Mouse (Mus musculus): ENCODE data around the gene Dennd2d. TPM values are rescaled to one million over a fixed set of nuclear protein-coding genes. Genes with fewer than 3 reads are reported as not detected.

The Dennd2d gene
- polyA plus RNA-seq, 1 experiment from 2014 or later = 0.67 TPM

Other genes with a start within 250 kb of the Dennd2d start
- gene Chil6, start 76.2 kb upstream of the Dennd2d start, polyA plus RNA-seq (2015; fragmentation: Nextera tagmentation; extraction: Ambion mirVana) = not detected in 2 replicates
- 57.8 and 61.3 TPM in 2 replicates for gene Dram2, start 65.4 kb downstream of the Dennd2d start, polyA plus RNA-seq (2015; fragmentation: Nextera tagmentation; extraction: Ambion mirVana)
- 46.5 and 47.7 TPM in 2 replicates for gene Cept1, start 65.4 kb downstream of the Dennd2d start, polyA plus RNA-seq (2015; fragmentation: Nextera tagmentation; extraction: Ambion mirVana)
- 17.4 and 19.9 TPM in 2 replicates for gene Lrif1, start 202.6 kb downstream of the Dennd2d start, polyA plus RNA-seq (2015; fragmentation: Nextera tagmentation; extraction: Ambion mirVana)

Measured in midbrain, embryonic 15.5 days (tissue).